In the genomic region with DNA sequence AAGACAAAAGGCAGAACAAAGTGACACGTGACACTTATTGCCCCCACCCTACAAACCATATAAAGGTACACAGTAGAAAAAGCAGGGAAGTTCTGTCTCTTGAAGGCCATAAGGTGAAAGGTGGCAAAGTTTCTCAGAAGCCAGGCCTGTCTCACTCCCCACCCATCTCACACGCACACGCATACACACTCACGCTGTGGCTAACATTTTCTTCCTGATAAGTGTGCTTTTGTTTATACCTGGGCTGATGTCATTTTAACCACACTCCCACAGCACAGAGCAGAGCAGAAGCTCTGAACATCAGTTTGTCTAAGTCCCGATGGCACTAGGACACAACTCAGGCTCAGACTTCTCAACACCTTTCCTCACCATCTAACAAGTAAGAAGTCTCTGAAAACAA, we compare ENCODE assay signal across 24 mouse cellular contexts.
DNase-seq lines count a peak whose midpoint lies in the region; ATAC-seq lines count a peak whose summit lies in the region.
"Had no signal": no experiment of that assay in that cellular context is flagged by ENCODE, and none has a peak within 500 bp of the region (broad histone marks: within the 10 kb centered on the region; RNA-seq: fewer than 3 reads in every experiment).

No protein-coding gene starts in this region.

- H3K27me3 ChIP-seq in intestine, embryonic 14.5 days (replicated peaks; ENCODE audit: control insufficient read depth, insufficient read depth, low read length), result no peaks in the 10 kb centered on the region
- H3K27me3 ChIP-seq in intestine, embryonic 15.5 days (replicated peaks), result no peaks in the 10 kb centered on the region
- H3K27me3 ChIP-seq in liver, embryonic 13.5 days, result no peaks in the 10 kb centered on the region
- H3K27me3 ChIP-seq: CH12.LX; hindbrain, embryonic 12.5 days had no signal

- ATAC-seq in intestine, embryonic 14.5 days (replicated peaks; ENCODE audit: low FRiP score, low TSS enrichment, low read depth), result no peak
- ATAC-seq in intestine, embryonic 15.5 days, result no peak
- ATAC-seq in liver, embryonic 13.5 days (ENCODE audit: low read depth), result peak; percentile 55
- peak; percentile 51; the same call in 1 of the 2 replicates for ATAC-seq in megakaryocyte-erythroid progenitor cell, adult 5-6 weeks (replicated peaks; ENCODE audit: low FRiP score, low TSS enrichment, poor library complexity, severe bottlenecking)
- ATAC-seq in granulocyte monocyte progenitor cell, adult 5-6 weeks (replicated peaks; ENCODE audit: poor library complexity, severe bottlenecking), result no peak
- ATAC-seq: forebrain, embryonic 14.5 days had no signal

- no peak overlapping the region for H3K9ac ChIP-seq in intestine, embryonic 14.5 days (ENCODE audit: low read length)
- H3K9ac ChIP-seq in intestine, embryonic 15.5 days, result no peak overlapping the region
- no peak overlapping the region for H3K9ac ChIP-seq in liver, embryonic 13.5 days
- H3K9ac ChIP-seq: hindbrain, embryonic 12.5 days had no signal

- 54% methylated on average over 5 of the region's 5 CpGs for WGBS in intestine, embryonic 14.5 days
- 65% methylated on average over 5 of the region's 5 CpGs for WGBS in intestine, embryonic 15.5 days
- 48% methylated on average over 5 of the region's 5 CpGs for WGBS in liver, embryonic 13.5 days (ENCODE audit: insufficient replicate concordance)

- no peak overlapping the region for H3K27ac ChIP-seq in intestine, embryonic 14.5 days (ENCODE audit: low read depth)
- H3K27ac ChIP-seq in intestine, embryonic 15.5 days, result no peak overlapping the region
- no peak overlapping the region for H3K27ac ChIP-seq in liver, embryonic 13.5 days
- H3K27ac ChIP-seq: embryonic facial prominence, embryonic 10.5 days; forebrain, embryonic 10.5 days; gastrocnemius, adult 2 months; heart, embryonic 10.5 days; hindbrain, embryonic 12.5 days had no signal

- no peak overlapping the region for H3K4me3 ChIP-seq in intestine, embryonic 14.5 days (ENCODE audit: low read depth, low read length)
- no peak overlapping the region for H3K4me3 ChIP-seq in intestine, embryonic 15.5 days (replicated peaks)
- H3K4me3 ChIP-seq in liver, embryonic 13.5 days (replicated peaks), result no peak overlapping the region
- H3K4me3 ChIP-seq: embryonic facial prominence, embryonic 10.5 days; erythroblast, embryonic 14.5 days; forebrain, embryonic 10.5 days; gastrocnemius, adult 2 months; heart, embryonic 10.5 days; hindbrain, embryonic 12.5 days had no signal

- peaks cover 25% of the 10 kb centered on the region for H3K4me1 ChIP-seq in intestine, embryonic 14.5 days (replicated peaks; ENCODE audit: control insufficient read depth, insufficient read depth, low read length)
- peaks cover 3% of the 10 kb centered on the region; the same call in 1 of the 2 replicates for H3K4me1 ChIP-seq in intestine, embryonic 15.5 days (replicated peaks)
- H3K4me1 ChIP-seq in liver, embryonic 13.5 days (replicated peaks), result peaks cover 24% of the 10 kb centered on the region

- peaks cover 13% of the 10 kb centered on the region for H3K36me3 ChIP-seq in intestine, embryonic 14.5 days (ENCODE audit: control insufficient read depth, insufficient read depth, low read length)
- H3K36me3 ChIP-seq in intestine, embryonic 15.5 days, result no peaks in the 10 kb centered on the region
- H3K36me3 ChIP-seq in liver, embryonic 13.5 days, result no peaks in the 10 kb centered on the region

- peak; percentile 43 for DNase-seq in intestine, embryonic 14.5 days (ENCODE audit: low spot score)
- DNase-seq in CD4-positive, CD25-positive, alpha-beta regulatory T cell, adult 2 months (ENCODE audit: low read depth, low spot score), result peak; percentile 11
- DNase-seq in liver, embryonic 13.5 days, result no peak
- DNase-seq in retina, postnatal 1 day, result no peak
- no peak for DNase-seq in layer of hippocampus, adult 11-12 months (ENCODE audit: low spot score)
- DNase-seq: adrenal gland, postnatal 25 days; B cell, adult 2 months; cerebellum, adult 18-20 months; cerebellum, postnatal 10 days; gastrocnemius, adult 2 months; gastrocnemius, postnatal 25 days; heart, adult 11 months; heart, postnatal 10 days; heart, postnatal 4 days had no signal

- no peak overlapping the region for H3K4me2 ChIP-seq in intestine, embryonic 14.5 days (ENCODE audit: low read length)
- H3K4me2 ChIP-seq in intestine, embryonic 15.5 days (replicated peaks), result no peak overlapping the region
- no peak overlapping the region for H3K4me2 ChIP-seq in liver, embryonic 13.5 days
- H3K4me2 ChIP-seq: hindbrain, embryonic 12.5 days had no signal

- no peaks in the 10 kb centered on the region for H3K9me3 ChIP-seq in intestine, embryonic 14.5 days (ENCODE audit: control insufficient read depth, low read length)
- no peaks in the 10 kb centered on the region for H3K9me3 ChIP-seq in intestine, embryonic 15.5 days
- H3K9me3 ChIP-seq in liver, embryonic 13.5 days (replicated peaks), result no peaks in the 10 kb centered on the region
- H3K9me3 ChIP-seq: embryonic facial prominence, embryonic 10.5 days; forebrain, embryonic 10.5 days; heart, embryonic 10.5 days; hindbrain, embryonic 12.5 days had no signal

Comparison
In these comparisons a context has a peak if more than half of its experiments do, and no peak if none do; other contexts are left out.
1. ATAC-seq: peak in liver, embryonic 13.5 days (single experiment) and megakaryocyte-erythroid progenitor cell, adult 5-6 weeks (single experiment); none in intestine, embryonic 14.5 days (single experiment), intestine, embryonic 15.5 days (single experiment) and granulocyte monocyte progenitor cell, adult 5-6 weeks (single experiment).
2. DNase-seq: peak in intestine, embryonic 14.5 days (single experiment) and CD4-positive, CD25-positive, alpha-beta regulatory T cell, adult 2 months (single experiment); none in liver, embryonic 13.5 days (single experiment), retina, postnatal 1 day (single experiment) and layer of hippocampus, adult 11-12 months (single experiment).